Mouse (Mus musculus) heart, embryonic 16.5 days (tissue): ENCODE measurements at regions not wholly inside any gene's neighbourhood (a gene's known extent, or its start where the extent isn't known, plus 50 kb on each side); places are given as distances from the start of the nearest gene placed in this dataset.

ENCODE experiments used
- ATAC-seq: fragments of 200-750 bp; cut with Nextera tagmentation; replicated peaks from 2 replicates; pipeline ENCODE4 v1.8.0; 2017; ENCODE audit warnings: moderate number of reproducible peaks; ENCODE audit not compliant: insufficient read depth, low FRiP score; ENCODE audit errors: extremely low read depth
- H3K27ac ChIP-seq: fragments of 300-500 bp; sonication (generic); 2 replicates; pipeline ENCODE4 v1.5.1; 2014; ENCODE audit warnings: mild to moderate bottlenecking, low read length, control low read depth, moderate library complexity
- H3K27me3 ChIP-seq: fragments of 300-500 bp; sonication (generic); 2 replicates; pipeline ENCODE4 v1.6.1; 2014; ENCODE audit warnings: low read length, mixed read lengths; ENCODE audit not compliant: control insufficient read depth, insufficient read depth
- H3K36me3 ChIP-seq: fragments of 300-500 bp; sonication (generic); 2 replicates; pipeline ENCODE4 v1.6.1; 2014; ENCODE audit not compliant: control insufficient read depth, insufficient read depth
- H3K4me1 ChIP-seq: fragments of 300-500 bp; sonication (generic); 2 replicates; pipeline ENCODE4 v1.6.1; 2014; ENCODE audit warnings: low read length, mixed read lengths; ENCODE audit not compliant: control insufficient read depth, insufficient read depth
- H3K4me2 ChIP-seq: fragments of 300-500 bp; sonication (generic); 2 replicates; pipeline ENCODE4 v1.6.1; 2014; ENCODE audit warnings: low read depth, mild to moderate bottlenecking, control low read depth, low read length
- H3K4me3 ChIP-seq: fragments of 300-500 bp; sonication (generic); 2 replicates; pipeline ENCODE4 v1.5.1; 2014; ENCODE audit warnings: mild to moderate bottlenecking, control low read depth, low read length
- H3K9ac ChIP-seq: fragments of 300-500 bp; sonication (generic); 2 replicates; pipeline ENCODE4 v1.6.1; 2014; ENCODE audit warnings: low read length, control low read depth
- H3K9me3 ChIP-seq: fragments of 300-500 bp; sonication (generic); replicated peaks from 2 replicates; pipeline ENCODE4 v1.6.1; 2016; ENCODE audit warnings: low read length; ENCODE audit not compliant: control insufficient read depth
- WGBS: fragments of 180-500 bp; shearing (Covaris S2); extraction: QIAGEN DNeasy Blood & Tissue Kit; methylation state at CpG from one replicate; pipeline ENCODE4 v1.1.7; 2014; 5-methylcytosine and 5-hydroxymethylcytosine counted together

DNA sequence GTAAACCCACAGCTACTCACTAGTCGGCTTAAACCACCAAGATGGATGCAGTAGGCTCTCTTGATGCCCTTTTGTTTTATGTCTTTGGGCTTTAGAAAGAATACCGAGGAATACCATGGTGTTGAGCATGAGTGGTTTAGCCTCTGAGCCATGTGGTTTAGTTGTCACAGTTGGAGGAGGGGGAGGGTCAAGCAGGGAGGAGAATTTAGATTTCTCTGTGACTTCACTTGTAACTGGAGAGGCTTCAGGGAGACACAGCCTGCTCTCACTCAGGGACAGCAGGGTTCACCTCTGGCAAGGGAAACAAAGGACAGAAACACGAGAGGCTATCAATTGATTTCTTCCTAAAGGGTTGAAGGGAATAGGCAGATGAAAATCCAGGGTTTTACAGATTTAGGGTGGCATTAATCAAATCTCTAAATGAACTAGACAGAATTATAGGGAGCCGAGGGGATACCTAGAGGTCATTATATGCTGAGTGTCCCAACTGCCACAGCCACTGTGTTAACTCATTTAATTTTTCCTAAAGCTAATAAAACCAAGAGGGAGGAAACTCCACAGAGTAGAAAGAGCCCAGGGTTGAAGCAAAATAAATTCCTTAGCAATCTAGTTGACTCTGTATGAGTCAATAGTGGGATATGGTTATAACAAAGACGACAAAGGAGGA is 2113.7 kb upstream of the 5930422O12Rik start:
- Histone ChIP-seq H3K9me3 (peaks cover 3% of the 10 kb centered on the region), H3K9ac (no peak overlapping the region), H3K4me3 (no peak overlapping the region), H3K27ac (no peak overlapping the region), H3K4me2 (peak overlapping the region; percentile 48; the same call in 1 of the 2 replicates), H3K36me3 (no peaks in the 10 kb centered on the region), H3K27me3 (no peaks in the 10 kb centered on the region), H3K4me1 (peaks cover 9% of the 10 kb centered on the region; the same call in 1 of the 2 replicates)
- ATAC-seq = no peak
- WGBS = 44% methylated on average over 5 of the region's 5 CpGs

DNA sequence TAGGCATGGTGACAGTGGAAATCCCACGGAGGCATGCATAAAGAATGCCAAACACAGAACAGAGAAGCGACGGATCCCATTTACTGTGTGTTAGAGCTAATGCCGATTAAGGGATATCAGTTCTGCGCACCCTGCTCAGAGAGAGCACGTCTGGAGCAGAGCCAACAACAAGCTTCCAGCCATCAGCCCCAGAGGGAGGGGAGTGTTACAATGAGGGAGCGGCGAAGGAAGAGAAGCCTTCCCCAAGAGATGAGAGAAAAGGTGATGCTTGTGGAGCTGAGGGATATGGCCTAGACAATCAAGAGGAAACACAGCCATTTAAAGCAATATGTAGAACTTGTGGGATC is 2113.2 kb upstream of the 5930422O12Rik start:
- WGBS = 24% methylated on average over 8 of the region's 8 CpGs

DNA sequence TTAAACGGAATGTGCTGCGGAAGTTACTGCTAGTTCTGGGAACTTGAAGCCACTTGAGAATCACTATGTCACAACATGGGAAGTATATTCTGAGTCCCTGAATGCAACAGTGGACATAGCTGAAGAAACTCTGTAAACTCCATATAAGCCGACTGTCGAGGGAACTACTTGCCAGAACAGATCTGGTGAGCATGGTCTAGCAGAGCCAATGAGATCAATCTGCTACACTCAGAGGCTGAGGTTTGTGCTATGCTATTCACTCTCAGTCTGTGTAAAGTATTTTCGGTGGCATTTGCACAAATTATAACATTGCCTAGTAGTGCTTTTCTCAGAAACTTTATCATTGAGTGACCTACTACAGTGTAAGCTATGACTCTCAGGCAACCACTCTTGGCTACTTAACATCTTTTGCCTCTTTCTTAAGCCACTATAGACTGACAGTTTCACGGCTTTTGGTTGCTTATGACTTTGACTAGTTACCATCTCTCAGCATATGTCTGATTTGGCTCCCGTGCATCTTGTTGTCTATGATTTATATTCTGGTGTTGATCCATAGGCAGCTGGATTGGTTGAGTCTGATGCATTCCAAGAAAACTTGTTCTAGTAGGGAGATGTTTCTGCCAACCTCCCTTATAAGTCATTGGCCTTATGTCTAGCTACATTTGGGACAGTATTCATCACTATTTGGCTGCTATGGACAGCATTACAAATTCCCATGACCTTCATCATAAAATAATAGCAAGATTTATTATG is 2094.8 kb upstream of the 5930422O12Rik start:
- H3K4me1 ChIP-seq = no peaks in the 10 kb centered on the region
- 84% methylated on average over 7 of the region's 7 CpGs for WGBS
- H3K4me2 ChIP-seq = no peak overlapping the region
- H3K9ac ChIP-seq = no peak overlapping the region
- no peak for ATAC-seq
- no peaks in the 10 kb centered on the region for H3K27me3 ChIP-seq
- H3K36me3 ChIP-seq = no peaks in the 10 kb centered on the region
- H3K9me3 ChIP-seq = no peaks in the 10 kb centered on the region
- H3K4me3 ChIP-seq = no peak overlapping the region
- no peak overlapping the region for H3K27ac ChIP-seq

More for the DNA sequence above, 2113.2 kb upstream of the 5930422O12Rik start:
- H3K9me3 ChIP-seq = peaks cover 3% of the 10 kb centered on the region
- peaks cover 9% of the 10 kb centered on the region; the same call in 1 of the 2 replicates for H3K4me1 ChIP-seq
- no peak overlapping the region for H3K9ac ChIP-seq
- peak overlapping the region; percentile 48; the same call in 1 of the 2 replicates for H3K4me2 ChIP-seq
- H3K36me3 ChIP-seq = no peaks in the 10 kb centered on the region
- no peaks in the 10 kb centered on the region for H3K27me3 ChIP-seq
- peak; percentile 55; the same call in 1 of the 2 replicates for ATAC-seq
- no peak overlapping the region for H3K27ac ChIP-seq
- H3K4me3 ChIP-seq = no peak overlapping the region

DNA sequence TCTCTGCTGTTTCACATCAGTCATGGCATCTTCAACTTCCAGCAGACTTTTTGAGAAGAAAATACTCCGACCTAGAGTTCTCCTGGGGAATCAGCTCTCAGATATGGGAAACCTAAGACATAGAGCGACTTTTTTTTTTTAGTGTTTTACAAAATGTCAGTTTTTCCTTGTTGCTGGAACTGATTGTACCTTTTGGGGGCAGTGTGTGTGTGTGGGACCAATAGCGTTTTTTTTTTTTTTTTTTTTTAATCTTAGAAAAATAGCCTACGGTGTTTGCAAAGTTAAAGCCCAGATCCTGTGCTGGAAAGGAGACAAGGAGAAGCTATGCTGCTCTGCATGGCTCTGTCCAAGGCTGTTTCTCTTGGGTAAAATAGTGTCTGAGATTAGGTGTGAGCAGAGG is 2080.0 kb upstream of the 5930422O12Rik start:
- Histone ChIP-seq H3K4me3 (no peak overlapping the region), H3K27ac (no peak overlapping the region), H3K9me3 (no peaks in the 10 kb centered on the region), H3K4me2 (no peak overlapping the region), H3K27me3 (no peaks in the 10 kb centered on the region), H3K9ac (no peak overlapping the region), H3K36me3 (no peaks in the 10 kb centered on the region), H3K4me1 (no peaks in the 10 kb centered on the region)
- no peak for ATAC-seq
- WGBS = 56% methylated on average over 4 of the region's 4 CpGs

DNA sequence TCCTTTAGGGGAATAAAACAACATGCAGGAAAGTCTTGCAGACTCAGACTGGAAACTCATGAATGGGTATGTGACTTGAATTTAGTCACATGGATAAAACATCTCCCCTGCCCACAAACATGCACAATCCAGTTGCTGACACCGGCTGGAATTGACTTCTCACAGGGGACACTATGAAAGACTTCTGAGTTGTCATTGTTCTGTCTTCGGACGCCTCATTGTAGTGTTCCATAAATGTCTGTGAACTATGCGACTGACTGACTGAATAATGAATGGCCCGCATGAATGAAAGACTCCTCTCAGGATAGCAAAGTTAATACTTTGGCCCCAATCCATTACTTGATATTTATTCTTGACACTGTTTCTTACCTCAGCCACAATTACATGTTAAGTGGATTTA is 2058.9 kb upstream of the 5930422O12Rik start:
- H3K27me3 ChIP-seq = no peaks in the 10 kb centered on the region
- no peaks in the 10 kb centered on the region for H3K4me1 ChIP-seq
- WGBS = 74% methylated on average over 5 of the region's 5 CpGs
- no peak overlapping the region for H3K9ac ChIP-seq
- ATAC-seq = no peak
- no peaks in the 10 kb centered on the region for H3K36me3 ChIP-seq
- no peaks in the 10 kb centered on the region for H3K9me3 ChIP-seq
- H3K27ac ChIP-seq = no peak overlapping the region
- no peak overlapping the region for H3K4me2 ChIP-seq
- H3K4me3 ChIP-seq = no peak overlapping the region

DNA sequence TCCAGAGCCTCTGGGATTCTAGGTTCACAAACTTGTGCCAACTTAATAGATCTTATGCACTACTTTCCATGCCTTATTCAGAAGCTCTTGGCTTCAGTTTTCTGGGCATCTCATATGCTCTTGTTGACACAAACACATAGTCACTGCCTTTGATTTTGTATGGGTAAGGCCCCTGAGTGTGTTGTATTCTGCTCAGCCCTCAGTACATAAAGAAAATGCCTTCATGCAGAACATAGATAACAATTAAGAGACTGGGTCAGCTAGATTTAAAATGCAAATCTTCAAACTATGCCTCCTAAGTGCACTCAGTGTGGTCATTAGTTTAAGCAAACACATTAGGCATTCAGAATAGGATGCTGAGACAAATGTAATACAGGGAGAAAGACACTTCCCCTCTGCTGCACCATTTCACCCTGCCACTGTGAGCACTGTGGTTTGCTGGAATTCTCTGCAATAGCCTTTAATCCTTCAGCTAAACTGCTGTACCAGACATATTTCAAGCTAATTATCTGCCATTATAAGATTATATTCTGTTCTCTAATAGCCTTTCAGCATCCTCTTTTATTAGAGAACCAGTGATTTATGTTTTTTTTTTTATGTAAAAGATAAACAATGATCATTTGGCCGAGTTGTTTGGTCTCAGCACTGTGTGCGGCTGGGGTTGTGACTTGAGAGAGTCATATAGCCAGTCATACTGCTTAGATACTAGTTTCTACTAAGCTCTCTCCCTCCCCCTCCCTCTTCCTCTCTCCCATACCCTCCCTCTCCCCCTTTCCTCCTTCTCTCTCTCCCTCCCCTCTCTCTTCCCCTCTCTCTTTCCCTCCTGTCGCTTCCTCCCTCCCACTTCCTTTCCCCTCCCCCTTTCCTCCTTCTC is 2058.1 kb upstream of the 5930422O12Rik start:
- H3K4me3 ChIP-seq = no peak overlapping the region
- H3K27me3 ChIP-seq = no peaks in the 10 kb centered on the region
- no peak for ATAC-seq
- H3K27ac ChIP-seq = no peak overlapping the region
- no peaks in the 10 kb centered on the region for H3K4me1 ChIP-seq
- H3K36me3 ChIP-seq = no peaks in the 10 kb centered on the region
- H3K9ac ChIP-seq = no peak overlapping the region
- H3K4me2 ChIP-seq = no peak overlapping the region
- H3K9me3 ChIP-seq = no peaks in the 10 kb centered on the region
- 47% methylated on average over 3 of the region's 3 CpGs for WGBS

DNA sequence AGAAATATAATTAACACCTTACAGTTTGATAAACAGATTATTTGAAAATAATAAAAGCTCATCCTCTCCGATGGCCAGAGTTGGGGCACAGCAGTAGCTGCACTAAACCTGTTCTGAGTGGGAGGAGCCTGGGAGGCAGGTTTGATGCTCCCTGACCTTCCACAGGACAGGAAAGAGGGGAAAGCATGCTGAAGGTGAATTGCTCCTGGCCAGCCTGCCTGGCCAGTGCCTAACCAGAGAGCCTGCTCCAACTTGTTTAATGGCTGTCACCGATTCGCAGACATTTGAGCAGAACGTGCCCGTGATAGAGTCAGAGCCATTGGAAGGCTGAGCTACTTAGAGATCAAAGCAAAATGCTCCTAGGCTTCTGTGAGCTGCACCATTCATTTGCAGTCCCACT is 2056.9 kb upstream of the 5930422O12Rik start:
- no peaks in the 10 kb centered on the region for H3K9me3 ChIP-seq
- H3K4me2 ChIP-seq = no peak overlapping the region
- no peaks in the 10 kb centered on the region for H3K27me3 ChIP-seq
- no peak overlapping the region for H3K27ac ChIP-seq
- H3K4me3 ChIP-seq = no peak overlapping the region
- no peak overlapping the region for H3K9ac ChIP-seq
- WGBS = 60% methylated on average over 5 of the region's 5 CpGs
- no peaks in the 10 kb centered on the region for H3K4me1 ChIP-seq
- H3K36me3 ChIP-seq = no peaks in the 10 kb centered on the region
- no peak for ATAC-seq

DNA sequence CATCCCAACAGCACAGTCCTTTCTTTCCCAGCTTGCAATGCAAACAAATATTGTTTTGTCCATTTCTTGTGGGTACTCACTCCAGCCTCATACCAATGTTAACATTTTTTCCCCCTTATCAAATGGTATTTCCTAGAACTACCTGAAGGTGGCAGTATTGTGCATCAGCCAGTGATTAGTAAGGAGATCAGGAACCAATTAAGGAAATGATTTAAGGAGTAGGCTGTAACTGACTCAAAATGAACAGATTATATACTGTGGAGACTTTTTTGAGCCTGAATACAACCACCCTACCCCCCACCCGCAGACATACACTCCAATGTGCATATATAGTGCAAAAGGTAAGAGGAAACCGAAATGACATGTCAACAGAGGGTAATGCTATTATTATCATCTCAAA is 2056.1 kb upstream of the 5930422O12Rik start:
- no peaks in the 10 kb centered on the region for H3K27me3 ChIP-seq
- H3K4me2 ChIP-seq = no peak overlapping the region
- no peaks in the 10 kb centered on the region for H3K4me1 ChIP-seq
- no peak overlapping the region for H3K4me3 ChIP-seq
- H3K27ac ChIP-seq = no peak overlapping the region
- ATAC-seq = no peak
- no peak overlapping the region for H3K9ac ChIP-seq
- no peaks in the 10 kb centered on the region for H3K36me3 ChIP-seq
- 71% methylated on average over 2 of the region's 2 CpGs for WGBS
- H3K9me3 ChIP-seq = no peaks in the 10 kb centered on the region
